Mouse (Mus musculus) bone marrow, adult 2 months (tissue): ENCODE measurements around the gene Ghr.

Experiments used
- CTCF ChIP-seq: fragments of 200-500 bp; IDR thresholded peaks from 2 replicates; pipeline ENCODE4 v1.5.1; 2011; ENCODE audit warnings: low read length, control low read depth; ENCODE audit not compliant: control insufficient read depth, insufficient read depth
- POLR2A ChIP-seq: fragments of 200-500 bp; IDR thresholded peaks from 2 replicates; pipeline ENCODE4 v1.6.1; 2011; ENCODE audit warnings: low read depth, mild to moderate bottlenecking, control low read depth, low read length, borderline replicate concordance; ENCODE audit not compliant: control insufficient read depth

GRCm38 (mm10) chr15:3277391-3277790 is 305.9 kb downstream of the Ghr start:
- TF ChIP-seq POLR2A = no peak
- TF ChIP-seq CTCF = peak; percentile 11; the same call in 1 of the 2 replicates
